Mouse (Mus musculus) ES-E14 (cell line): ENCODE results near the gene Catsper2. TPM values are rescaled to one million over a fixed set of nuclear protein-coding genes. Genes with fewer than 3 reads are reported as not detected.

ENCODE experiments used
- DNase-seq: peaks from one replicate; pipeline ENCODE4 v3.0.0-alpha.2; 2013; ENCODE audit warnings: low read depth, low spot score
- H3K27ac ChIP-seq: 2 replicates; pipeline ENCODE4 v1.5.1; 2012; ENCODE audit warnings: low read depth, mild to moderate bottlenecking, low read length, moderate library complexity, mixed read lengths; ENCODE audit not compliant: poor library complexity, insufficient read depth, severe bottlenecking
- H3K36me3 ChIP-seq: 2 replicates; pipeline ENCODE4 v1.6.1; 2012; ENCODE audit warnings: mild to moderate bottlenecking, low read length, moderate library complexity, mixed read lengths; ENCODE audit not compliant: control insufficient read depth, poor library complexity, insufficient read depth, severe bottlenecking
- H3K4me1 ChIP-seq, 2 experiments: fragments of 150-350 bp in 1 of 2; sonication (generic) in 1 of 2; 2 replicates each; pipeline ENCODE4 v1.6.1; 2012; ENCODE audit warnings: low read length in 2 of 2, mild to moderate bottlenecking in 1 of 2, mixed read lengths in 1 of 2; ENCODE audit not compliant: control insufficient read depth in 2 of 2, insufficient read depth in 2 of 2, poor library complexity in 1 of 2
- H3K4me3 ChIP-seq, 2 experiments: fragments of 150-350 bp in 1 of 2; sonication (generic) in 1 of 2; 2 replicates each; pipeline ENCODE4 v1.5.1; 2012; ENCODE audit warnings: low read length in 2 of 2, low read depth in 1 of 2, mild to moderate bottlenecking in 1 of 2, mixed read lengths in 1 of 2; ENCODE audit not compliant: insufficient read depth in 1 of 2, poor library complexity in 1 of 2, severe bottlenecking in 1 of 2
- H3K9ac ChIP-seq: 2 replicates; pipeline ENCODE4 v1.6.1; 2012; ENCODE audit warnings: low read depth, mild to moderate bottlenecking, low read length, mixed read lengths; ENCODE audit not compliant: poor library complexity, insufficient read depth, severe bottlenecking
- H3K9me3 ChIP-seq: fragments of 150-350 bp; sonication (generic); 2 replicates; pipeline ENCODE4 v1.6.1; 2012; ENCODE audit warnings: low read depth, mild to moderate bottlenecking, low read length; ENCODE audit not compliant: control insufficient read depth, insufficient read depth
- CHD2 ChIP-seq: IDR thresholded peaks from 2 replicates; pipeline ENCODE4 v1.6.1; 2014; ENCODE audit warnings: mild to moderate bottlenecking, low read depth, low read length, inconsistent platforms
- HCFC1 ChIP-seq: IDR thresholded peaks from 2 replicates; pipeline ENCODE4 v1.6.1; 2012; ENCODE audit warnings: low read length, inconsistent platforms, borderline replicate concordance; ENCODE audit not compliant: insufficient read depth
- MAFK ChIP-seq: IDR thresholded peaks from 2 replicates; pipeline ENCODE4 v1.6.1; 2014; ENCODE audit warnings: mild to moderate bottlenecking, low read depth, low read length, inconsistent platforms; ENCODE audit not compliant: insufficient read depth
- ZC3H11A ChIP-seq: IDR thresholded peaks from 2 replicates; pipeline ENCODE4 v1.6.1; 2012; ENCODE audit warnings: low read depth, mild to moderate bottlenecking, inconsistent platforms, low read length, borderline replicate concordance
- ZNF384 ChIP-seq: IDR thresholded peaks from 2 replicates; pipeline ENCODE4 v1.6.1; 2012; ENCODE audit warnings: low read depth, low read length, inconsistent platforms
- in situ Hi-C, 2 experiments: fragments of 600-800 bp; cut with MboI; formaldehyde crosslinking; loops; one replicate each; pipeline ENCODE4 v1.15.1; 2025; ENCODE audit warnings: low sequenced_read_pairs in 2 of 2, inconsistent platforms in 1 of 2; ENCODE audit not compliant: unreplicated experiment in 2 of 2
- total RNA-seq: library from RNA; depleted of rRNA; stranded (reverse); fragments of 300-350 nt; gene quantifications from 2 replicates; pipeline ENCODE4 v1.2.3, GENCODE M21; 2012

Catsper2 gene
- total RNA-seq, 1 experiment = 3.3 TPM

GRCm38 (mm10) chr2:121423166-121423565 is 9.6 kb upstream of the Catsper2 start:
- peaks cover 21% of the 10 kb centered on the region for H3K36me3 ChIP-seq
- no peaks in the 10 kb centered on the region for H3K9me3 ChIP-seq
- in situ Hi-C loops = no loop called here
- no peak overlapping the region for H3K4me3 ChIP-seq
- H3K27ac ChIP-seq = no peak overlapping the region
- no peak for TF ChIP-seq MAFK
- no peak for TF ChIP-seq ZC3H11A
- TF ChIP-seq CHD2 = no peak
- no peak for TF ChIP-seq HCFC1
- no peak for TF ChIP-seq ZNF384
- H3K4me1 ChIP-seq = no peaks in the 10 kb centered on the region
- no peak overlapping the region for H3K9ac ChIP-seq
- no peak for DNase-seq

GRCm38 (mm10) chr2:121418476-121418875 is 4.9 kb upstream of the Catsper2 start:
- no peak for DNase-seq
- H3K36me3 ChIP-seq = peaks cover 14% of the 10 kb centered on the region
- TF ChIP-seq ZC3H11A (no peak), CHD2 (no peak)
- H3K9ac ChIP-seq = no peak overlapping the region
- no peaks in the 10 kb centered on the region for H3K9me3 ChIP-seq
- H3K4me1 ChIP-seq = peaks cover 3 to 6% of the 10 kb centered on the region in 2 experiments; a peak in 3 of 4 replicates
- in situ Hi-C loops = no loop called here
- no peak overlapping the region for H3K27ac ChIP-seq
- H3K4me3 ChIP-seq = no peak overlapping the region

- in situ Hi-C loops = no loop called here
- DNase-seq = no peak
- no peak for TF ChIP-seq MAFK
- Histone ChIP-seq H3K36me3 (peaks cover 8% of the 10 kb centered on the region), H3K4me1 (peaks cover 3 to 6% of the 10 kb centered on the region in 2 experiments; a peak in 3 of 4 replicates), H3K9me3 (no peaks in the 10 kb centered on the region), H3K4me3 (no peak overlapping the region), H3K9ac (no peak overlapping the region), H3K27ac (no peak overlapping the region)
Measured at GRCm38 (mm10) chr2:121416356-121416755, 2.8 kb upstream of the Catsper2 start.

- Histone ChIP-seq H3K36me3 (peaks cover 7% of the 10 kb centered on the region), H3K27ac (no peak overlapping the region), H3K9ac (no peak overlapping the region; the same call in 1 of the 2 replicates), H3K4me3 (peak overlapping the region in 1 of 2 experiments; percentile 25; a peak in 1 of 4 replicates), H3K9me3 (no peaks in the 10 kb centered on the region), H3K4me1 (peaks cover 3 to 6% of the 10 kb centered on the region in 2 experiments; a peak in 3 of 4 replicates)
- no peak for DNase-seq
- no peak for TF ChIP-seq MAFK
- TF ChIP-seq HCFC1 = no peak
- TF ChIP-seq ZC3H11A = no peak
- no peak for TF ChIP-seq CHD2
- no peak for TF ChIP-seq ZNF384
- in situ Hi-C loops = no loop called here
Measured at GRCm38 (mm10) chr2:121415591-121415990, 2.0 kb upstream of the Catsper2 start.

- TF ChIP-seq ZNF384 = no peak
- no peak for TF ChIP-seq HCFC1
- no peak for TF ChIP-seq MAFK
- TF ChIP-seq ZC3H11A = no peak
- TF ChIP-seq CHD2 = no peak
- no peak overlapping the region for H3K27ac ChIP-seq
- peaks cover 5% of the 10 kb centered on the region for H3K36me3 ChIP-seq
- DNase-seq = no peak
- no peaks in the 10 kb centered on the region for H3K9me3 ChIP-seq
- peak overlapping the region; percentile 25 to 90; a peak in 3 of 4 replicates for H3K4me3 ChIP-seq
- no peak overlapping the region for H3K9ac ChIP-seq
- peaks cover 3 to 6% of the 10 kb centered on the region in 2 experiments; a peak in 3 of 4 replicates for H3K4me1 ChIP-seq
- in situ Hi-C loops = no loop called here
Measured at GRCm38 (mm10) chr2:121415103-121415502, 1.5 kb upstream of the Catsper2 start.
